Mouse (Mus musculus) layer of hippocampus, postnatal 25 days (tissue): ENCODE measurements around the gene Sema3b. TPM values are rescaled to one million over a fixed set of nuclear protein-coding genes. Genes with fewer than 3 reads are reported as not detected.
A peak's percentile ranks its signal among the peaks of the same experiment; 100 is the strongest.

Source experiments
- DNase-seq, 2 experiments: peaks; one replicate each; pipeline ENCODE4 v3.0.0; 2022; ENCODE audit warnings: mixed read lengths in 2 of 2, low spot score in 1 of 2; ENCODE audit errors: extremely low spot score in 1 of 2
- total RNA-seq, 2 experiments: library from RNA; stranded (reverse); gene quantifications; 2 replicates each; pipeline ENCODE4 v1.2.3; 2021

Gene Sema3b
- total RNA-seq, 2 experiments from 2014 or later, result 2.2 to 2.7 TPM

DNA sequence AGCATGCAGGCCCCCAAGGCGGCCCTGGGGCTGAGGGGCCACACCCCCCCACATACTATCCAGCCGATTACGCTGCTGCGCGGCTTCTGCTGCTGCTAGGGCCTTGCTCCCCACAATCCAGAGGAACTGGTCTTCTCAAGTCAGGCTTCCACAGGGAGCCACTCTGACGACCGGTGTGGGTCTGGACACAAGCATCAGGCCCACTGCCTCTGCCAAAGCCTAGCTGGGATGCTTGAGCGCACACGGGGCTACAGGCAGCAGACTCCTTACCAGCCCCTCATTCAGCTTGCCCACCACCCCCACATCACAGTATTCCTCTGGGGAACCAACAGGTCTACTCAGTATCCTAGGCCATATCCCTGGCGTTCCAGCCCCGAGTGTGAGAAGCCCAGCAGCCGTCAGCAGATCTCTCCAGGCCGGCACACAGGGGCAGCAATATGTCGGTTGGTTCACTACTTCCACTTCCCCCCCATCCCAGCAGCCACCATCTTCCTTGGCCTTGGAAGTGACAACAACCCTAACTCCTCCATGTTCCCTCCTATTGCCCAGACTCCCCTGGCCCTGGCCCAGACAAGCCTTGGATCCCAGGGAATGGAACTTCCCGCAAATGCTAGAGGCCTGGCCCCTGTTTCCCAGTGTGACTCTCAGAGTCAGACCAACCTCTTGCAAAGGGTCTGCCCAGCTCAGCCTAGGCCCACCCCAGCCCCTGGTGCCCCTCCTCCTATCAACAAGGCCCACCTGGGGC lies 24.8 kb upstream of the Sema3b start:
- no peak for DNase-seq

- DNase-seq, result peak; percentile 60 to 65
Observed at GRCm38 (mm10) chr9:107633091-107633660, 24.1 kb upstream of the Sema3b start.

DNA sequence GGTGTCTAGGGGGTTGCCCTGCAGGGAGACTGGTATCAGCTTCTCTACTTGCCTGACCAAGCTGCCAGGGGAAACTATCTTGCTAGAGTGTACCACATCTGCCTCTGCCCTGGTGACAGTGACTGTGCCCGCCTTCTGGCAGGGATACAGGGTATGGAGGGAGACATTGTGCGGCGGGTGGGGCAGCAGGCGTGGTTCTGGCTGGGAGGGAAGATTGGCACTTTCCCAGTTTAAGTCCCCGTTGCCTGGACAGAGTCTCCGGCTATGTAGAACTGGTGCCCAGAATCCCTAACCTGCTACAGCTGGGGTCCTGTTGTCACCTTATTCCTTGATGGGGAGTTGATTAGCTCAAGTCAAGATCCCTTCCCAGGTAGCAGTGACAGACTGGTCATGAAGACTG lies 23.4 kb upstream of the Sema3b start:
- DNase-seq, result no peak

GRCm38 (mm10) chr9:107631861-107632260 lies 22.8 kb upstream of the Sema3b start:
- no peak for DNase-seq

GRCm38 (mm10) chr9:107631311-107631826 lies 22.3 kb upstream of the Sema3b start:
- no peak for DNase-seq

GRCm38 (mm10) chr9:107630576-107630975 lies 21.5 kb upstream of the Sema3b start:
- no peak for DNase-seq

GRCm38 (mm10) chr9:107629901-107630425 lies 20.9 kb upstream of the Sema3b start:
- DNase-seq, result no peak

GRCm38 (mm10) chr9:107629411-107629730 lies 20.3 kb upstream of the Sema3b start:
- DNase-seq, result no peak

DNA sequence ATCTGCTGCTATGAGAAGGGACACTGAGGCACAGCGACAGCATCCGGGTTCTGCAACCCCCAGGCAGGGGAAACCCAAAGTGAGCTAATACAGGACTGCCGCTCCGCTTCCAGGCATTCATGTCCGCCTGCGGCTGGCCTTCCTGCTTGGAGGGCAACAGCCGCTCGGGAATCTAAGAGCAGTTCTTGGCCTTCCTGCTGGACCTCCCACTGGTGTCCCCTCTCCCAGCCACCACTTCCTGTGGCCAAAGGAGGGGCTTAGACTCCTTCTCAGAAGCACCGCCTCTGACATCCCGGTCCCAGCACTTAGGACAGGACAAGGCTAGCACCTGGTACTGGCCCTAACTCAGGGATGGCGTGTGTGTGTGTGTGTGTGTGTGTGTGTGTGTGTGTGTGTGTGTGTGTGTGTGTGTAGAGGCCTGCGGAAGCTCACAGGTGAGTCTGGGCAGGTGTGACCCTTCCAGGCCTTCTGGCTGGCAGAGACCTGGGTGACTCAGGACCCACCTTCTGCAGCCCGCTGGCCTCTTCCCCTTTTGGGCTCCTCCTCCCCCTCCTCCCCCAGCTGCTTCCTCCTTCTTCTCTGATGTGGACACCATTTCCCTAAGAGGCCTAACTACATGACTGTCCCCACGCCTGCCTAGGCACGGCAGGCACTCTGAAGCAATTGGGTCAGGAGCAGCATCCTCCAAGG lies 19.8 kb upstream of the Sema3b start:
- no peak for DNase-seq

- no peak for DNase-seq
Observed at GRCm38 (mm10) chr9:107627387-107628255, 18.6 kb upstream of the Sema3b start.

- peak; percentile 71 to 84 for DNase-seq
Observed at GRCm38 (mm10) chr9:107626844-107627277, 17.8 kb upstream of the Sema3b start.

DNA sequence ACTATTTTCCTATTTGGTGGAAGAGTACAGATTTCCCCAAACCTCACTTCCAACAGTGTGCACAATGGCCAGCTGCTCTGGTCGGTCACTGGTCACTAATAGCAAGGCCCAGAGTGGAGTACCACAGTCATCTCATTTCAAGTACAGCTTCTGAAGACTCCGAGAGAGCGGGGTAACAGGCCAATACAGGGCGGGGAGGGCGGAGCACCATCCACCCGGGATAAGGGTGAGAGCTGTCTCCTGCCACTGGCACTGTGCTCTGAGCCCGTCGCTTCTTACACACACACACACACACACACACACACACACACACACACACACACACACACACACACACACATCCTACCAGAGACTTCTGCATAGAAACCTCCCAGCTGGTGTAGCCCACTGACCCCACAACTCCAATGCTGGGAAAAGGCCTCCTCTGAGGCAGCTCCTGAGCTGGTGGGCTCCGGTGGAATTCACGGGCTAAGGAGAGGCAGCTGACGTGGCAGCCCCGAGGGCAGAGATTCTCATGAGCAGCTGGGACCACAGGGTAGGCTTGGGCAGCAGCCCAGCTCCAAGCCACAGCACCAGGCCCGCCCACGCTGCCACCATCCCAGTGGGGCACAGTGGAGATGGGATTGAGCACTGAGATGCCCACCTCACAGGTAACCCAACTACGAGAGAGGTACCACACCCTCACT lies 17.3 kb upstream of the Sema3b start:
- no peak for DNase-seq

DNA sequence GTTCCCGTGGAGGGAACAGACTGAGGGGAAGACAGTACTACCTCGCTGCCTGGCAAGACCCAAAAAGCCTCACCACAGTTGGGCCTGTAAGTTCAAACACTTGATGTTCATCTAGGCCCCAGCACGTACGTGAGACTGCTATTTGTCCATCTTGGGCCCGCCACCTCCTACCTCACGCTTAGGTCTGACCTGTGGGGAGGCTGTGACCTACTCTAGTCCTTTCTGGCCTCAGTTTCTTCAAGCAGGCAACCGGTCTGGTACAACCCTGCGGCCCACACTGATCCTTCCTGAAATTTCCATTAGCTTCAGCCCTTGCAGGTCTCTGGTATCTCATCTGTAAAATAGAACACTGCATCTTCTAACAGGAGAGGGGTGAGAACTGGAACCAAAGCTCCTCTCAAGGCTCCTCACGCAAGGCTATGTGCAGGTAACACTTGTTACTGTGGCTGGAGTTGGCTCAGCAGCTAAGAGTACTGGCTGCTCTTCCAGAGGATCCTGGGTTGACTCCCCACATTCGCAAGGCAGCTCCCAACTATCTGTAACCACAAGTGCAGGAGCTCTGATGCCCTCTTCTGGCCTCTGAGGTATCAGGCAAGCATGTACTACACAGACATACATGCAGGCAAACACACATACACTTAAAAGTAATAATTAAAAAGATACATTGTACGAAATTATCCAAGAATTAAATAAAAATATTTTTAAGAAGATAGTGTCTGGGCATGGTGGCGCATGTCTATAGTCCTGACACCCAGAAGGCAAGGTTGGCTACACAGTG lies 16.5 kb upstream of the Sema3b start:
- no peak for DNase-seq

- no peak for DNase-seq
Observed at GRCm38 (mm10) chr9:107624951-107625350, 15.9 kb upstream of the Sema3b start.

DNA sequence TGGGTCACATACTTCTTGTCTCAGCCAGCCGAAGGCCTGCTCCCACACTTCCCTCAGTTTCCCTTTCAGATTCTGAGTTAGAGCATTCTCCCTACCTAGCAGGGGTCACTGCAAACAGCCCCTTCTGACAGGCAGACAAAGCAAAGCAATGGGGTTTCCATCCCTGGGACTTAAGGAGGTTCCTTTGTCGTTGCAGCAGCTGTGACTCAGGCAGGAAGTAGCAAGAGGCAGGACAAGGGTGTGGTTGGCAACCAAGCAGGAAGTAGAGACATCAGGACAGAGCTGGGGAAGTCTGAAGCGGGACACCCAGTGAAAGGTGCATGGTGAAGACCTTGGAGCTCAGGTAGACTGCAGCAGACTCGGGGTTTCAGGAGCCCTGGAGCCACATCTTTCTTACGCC lies 15.5 kb upstream of the Sema3b start:
- no peak for DNase-seq

GRCm38 (mm10) chr9:107620954-107621353 lies 11.9 kb upstream of the Sema3b start:
- DNase-seq, result no peak

DNA sequence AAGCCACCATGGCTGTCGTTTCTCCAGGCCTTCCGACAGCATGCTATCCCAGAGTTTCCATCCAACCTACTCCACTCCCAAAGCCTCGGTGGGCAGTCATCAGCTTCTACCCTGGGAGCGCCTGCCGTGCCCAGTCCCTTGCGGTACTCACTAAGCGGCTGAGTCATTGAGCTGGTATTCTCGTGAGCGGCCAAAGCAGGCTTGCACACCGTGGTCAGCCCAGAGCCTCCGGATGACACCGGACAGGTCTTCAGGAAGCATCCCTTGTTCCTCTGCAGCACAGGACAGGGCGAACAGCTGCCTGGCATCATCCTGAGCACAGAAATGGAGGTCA lies 10.5 kb upstream of the Sema3b start:
- no peak for DNase-seq

DNA sequence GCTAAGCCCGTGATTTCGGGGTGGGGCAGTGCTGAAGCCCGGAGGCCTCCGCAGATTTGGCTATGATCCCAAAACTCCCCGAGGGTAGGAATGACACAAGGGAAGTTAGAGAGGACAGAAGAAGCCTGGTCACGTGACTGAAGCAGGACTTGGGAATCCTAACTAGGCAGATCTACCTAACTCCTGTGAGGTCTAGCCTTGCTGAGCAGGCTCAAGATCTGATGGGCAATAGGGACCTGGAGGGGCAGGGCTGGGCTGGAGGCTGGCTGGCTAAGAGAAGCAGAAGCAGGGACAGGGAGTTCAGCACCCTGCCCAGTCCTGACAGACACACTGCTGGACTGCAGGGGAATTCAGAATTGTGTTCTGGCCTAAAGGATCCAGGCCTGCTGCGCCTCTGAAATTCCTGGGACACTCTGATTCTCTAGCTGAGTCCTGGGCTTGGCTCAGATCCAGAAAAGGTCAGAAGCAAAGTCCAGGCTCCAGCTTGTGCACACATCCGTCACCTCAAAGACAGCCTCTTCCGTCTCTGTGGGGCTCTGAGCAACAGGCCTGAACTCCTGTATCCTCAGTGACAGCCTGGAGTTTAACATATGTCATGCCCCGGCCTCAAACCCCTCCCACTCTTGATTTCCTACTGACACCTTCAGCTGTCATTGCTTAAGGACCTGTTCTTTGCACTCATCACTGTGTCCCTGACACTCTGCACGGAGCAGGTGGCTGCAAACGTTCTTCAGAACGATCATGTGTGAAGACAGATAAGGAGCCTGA lies 9.9 kb upstream of the Sema3b start:
- DNase-seq, result no peak
